Mouse (Mus musculus) hindbrain, embryonic 14.5 days (tissue): ENCODE data around the gene Lxn. TPM values are rescaled to one million over a fixed set of nuclear protein-coding genes. Genes with fewer than 3 reads are reported as not detected.

Experiments used
- ATAC-seq: fragments of 200-750 bp; cut with Nextera tagmentation; 2 replicates; pipeline ENCODE4 v1.8.0; 2017; ENCODE audit warnings: moderate number of reproducible peaks, mild to moderate bottlenecking, moderate TSS enrichment, moderate library complexity; ENCODE audit not compliant: low FRiP score
- DNase-seq: peaks from one replicate; pipeline ENCODE4 v3.0.0-alpha.2; 2015; ENCODE audit warnings: low spot score
- H3K27ac ChIP-seq: fragments of 300-500 bp; sonication (generic); 2 replicates; pipeline ENCODE4 v1.5.1; 2014; ENCODE audit warnings: mild to moderate bottlenecking, moderate library complexity
- H3K27me3 ChIP-seq: fragments of 300-500 bp; sonication (generic); 2 replicates; pipeline ENCODE4 v1.6.1; 2014; ENCODE audit warnings: mild to moderate bottlenecking, low read length, mixed read lengths; ENCODE audit not compliant: control insufficient read depth, insufficient read depth
- H3K36me3 ChIP-seq: fragments of 300-500 bp; sonication (generic); replicated peaks from 2 replicates; pipeline ENCODE4 v1.6.1; 2014; ENCODE audit not compliant: control insufficient read depth, insufficient read depth
- H3K4me1 ChIP-seq: fragments of 300-500 bp; sonication (generic); replicated peaks from 2 replicates; pipeline ENCODE4 v1.6.1; 2014; ENCODE audit warnings: antibody characterized with exemption, low read length, mixed read lengths; ENCODE audit not compliant: control insufficient read depth, insufficient read depth
- H3K4me2 ChIP-seq: fragments of 300-500 bp; sonication (generic); replicated peaks from 2 replicates; pipeline ENCODE4 v1.6.1; 2014; ENCODE audit warnings: mild to moderate bottlenecking, moderate library complexity
- H3K4me3 ChIP-seq: fragments of 300-500 bp; sonication (generic); replicated peaks from 2 replicates; pipeline ENCODE4 v1.5.1; 2014; ENCODE audit warnings: mild to moderate bottlenecking, low read length
- H3K9ac ChIP-seq: fragments of 300-500 bp; sonication (generic); 2 replicates; pipeline ENCODE4 v1.6.1; 2014
- H3K9me3 ChIP-seq: fragments of 300-500 bp; sonication (generic); 2 replicates; pipeline ENCODE4 v1.6.1; 2016; ENCODE audit warnings: low read length; ENCODE audit not compliant: control insufficient read depth
- WGBS: fragments of 180-500 bp; shearing (Covaris S2); extraction: QIAGEN DNeasy Blood & Tissue Kit; methylation state at CpG from one replicate; pipeline ENCODE4 v1.1.7; 2014; 5-methylcytosine and 5-hydroxymethylcytosine counted together
- polyA plus RNA-seq: library from polyadenylated mRNA; unstranded; fragments of >200 nt; fragmentation: Nextera tagmentation; extraction: Ambion mirVana; gene quantifications from 2 replicates; pipeline ENCODE4 v1.2.1, GENCODE M21; 2014

Lxn gene
- polyA plus RNA-seq, 1 experiment from 2014 or later, result 204 TPM

DNA sequence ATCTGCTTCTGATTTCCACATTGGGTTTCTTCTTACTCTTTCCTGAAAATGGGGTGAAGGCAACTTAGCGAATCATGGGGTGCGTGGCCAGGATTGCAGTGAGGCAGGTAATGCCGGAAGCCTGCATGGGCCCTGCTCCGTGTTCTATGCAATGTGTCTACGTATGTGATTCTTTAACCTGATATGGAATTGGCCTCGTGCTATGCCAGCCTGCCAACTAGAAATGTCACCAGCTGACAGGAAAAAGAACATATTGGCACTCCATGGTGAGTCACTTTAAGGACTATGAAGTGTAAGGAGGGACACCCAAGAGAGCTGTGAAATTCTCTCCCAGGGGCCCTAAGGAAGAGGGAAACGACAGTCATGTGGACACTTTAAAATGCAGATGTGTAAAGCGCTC lies 29.4 kb upstream of the Lxn start:
- 90% methylated on average over 8 of the region's 8 CpGs for WGBS
- Histone ChIP-seq H3K27ac (no peak overlapping the region), H3K27me3 (no peaks in the 10 kb centered on the region), H3K36me3 (no peaks in the 10 kb centered on the region), H3K4me2 (no peak overlapping the region), H3K4me3 (no peak overlapping the region), H3K9ac (no peak overlapping the region), H3K4me1 (no peaks in the 10 kb centered on the region), H3K9me3 (no peaks in the 10 kb centered on the region)
- DNase-seq, result no peak
- ATAC-seq, result no peak

DNA sequence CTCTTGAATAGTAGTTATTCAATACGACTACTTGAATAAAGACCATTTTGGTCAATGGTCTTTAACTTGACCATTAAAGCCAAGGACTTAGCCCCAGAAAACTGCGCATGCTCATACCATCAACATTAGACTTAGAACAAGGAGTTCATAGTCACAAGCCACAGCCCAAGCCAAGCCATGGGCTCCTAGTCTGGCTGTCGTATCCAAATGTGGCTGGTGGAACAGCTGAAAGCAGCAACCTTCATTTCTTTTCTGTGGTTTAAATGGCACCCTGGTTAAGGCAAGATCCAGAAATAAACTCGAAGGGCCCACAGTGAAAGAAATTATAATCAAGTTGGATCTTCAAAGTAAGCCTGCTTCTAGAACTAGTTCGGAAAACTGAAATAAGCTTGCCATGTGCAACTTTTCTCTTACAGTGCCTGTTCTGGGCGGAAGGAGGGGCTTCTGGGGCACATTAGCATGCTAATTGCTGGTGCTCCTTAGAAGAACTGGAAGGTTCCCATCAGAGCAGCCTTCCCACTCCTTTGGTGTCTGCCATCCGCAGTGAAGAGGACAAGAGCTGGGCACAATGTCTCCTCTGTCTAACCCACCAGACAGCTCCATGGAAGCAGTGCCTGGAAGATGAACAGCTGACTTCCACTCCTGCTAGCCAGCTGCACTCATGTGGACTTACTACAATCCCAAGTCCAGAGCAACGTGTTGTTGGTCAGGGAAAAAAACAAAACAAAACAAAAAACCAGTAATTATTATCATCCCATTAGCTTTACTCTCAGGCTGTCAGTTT lies 28.6 kb upstream of the Lxn start:
- Histone ChIP-seq H3K36me3 (no peaks in the 10 kb centered on the region), H3K27me3 (no peaks in the 10 kb centered on the region), H3K4me2 (no peak overlapping the region), H3K27ac (no peak overlapping the region), H3K4me1 (no peaks in the 10 kb centered on the region), H3K4me3 (no peak overlapping the region), H3K9ac (no peak overlapping the region), H3K9me3 (no peaks in the 10 kb centered on the region)
- ATAC-seq (no peak), DNase-seq (no peak)
- 83% methylated on average over 8 of the region's 8 CpGs for WGBS

DNA sequence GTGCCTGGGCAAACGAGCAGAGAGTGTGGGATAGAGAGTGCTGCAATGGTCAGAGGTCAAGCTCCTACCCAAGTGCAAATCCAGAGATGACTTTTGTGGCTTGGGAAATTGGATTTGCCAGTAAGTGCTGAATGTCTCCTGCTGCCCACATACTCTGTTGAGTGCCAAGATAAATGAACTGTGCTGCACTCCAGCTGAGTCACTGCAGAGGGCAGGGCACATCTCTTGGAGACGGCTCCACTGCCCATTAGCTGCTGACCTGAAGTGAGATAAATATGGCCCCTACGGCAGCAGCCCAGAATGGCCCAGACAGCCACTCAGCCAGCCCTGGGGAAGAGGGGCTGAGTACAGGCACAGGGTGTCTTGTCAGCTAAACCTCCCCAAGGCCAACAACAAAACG lies 26.4 kb upstream of the Lxn start:
- DNase-seq, result no peak
- no peak overlapping the region for H3K27ac ChIP-seq
- H3K4me2 ChIP-seq, result no peak overlapping the region
- 61% methylated on average over 4 of the region's 4 CpGs for WGBS
- no peaks in the 10 kb centered on the region for H3K27me3 ChIP-seq
- no peaks in the 10 kb centered on the region for H3K4me1 ChIP-seq
- H3K9ac ChIP-seq, result no peak overlapping the region
- H3K36me3 ChIP-seq, result no peaks in the 10 kb centered on the region
- H3K9me3 ChIP-seq, result no peaks in the 10 kb centered on the region
- H3K4me3 ChIP-seq, result no peak overlapping the region
- ATAC-seq, result no peak

DNA sequence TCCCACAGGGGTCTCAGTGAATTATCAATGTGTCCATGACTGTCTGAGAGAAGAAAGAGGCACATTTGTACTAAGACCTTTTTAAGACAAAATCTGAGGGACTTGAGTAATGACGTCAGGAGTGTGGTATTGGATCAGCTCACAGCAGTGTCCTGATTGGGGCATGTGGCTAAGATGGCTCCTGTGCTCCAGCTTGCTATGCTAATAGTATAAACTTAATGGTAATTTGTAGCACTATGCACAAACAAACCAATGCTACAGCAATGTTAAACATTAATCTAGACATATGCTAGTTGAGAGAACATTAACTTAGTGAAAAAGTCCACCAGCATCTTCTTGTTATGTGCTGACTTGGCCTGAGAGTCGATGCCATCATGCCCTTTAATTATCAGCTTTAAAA lies 21.5 kb upstream of the Lxn start:
- DNase-seq, result no peak
- no peak overlapping the region for H3K27ac ChIP-seq
- 89% methylated on average over 2 of the region's 2 CpGs for WGBS
- no peak overlapping the region for H3K9ac ChIP-seq
- no peaks in the 10 kb centered on the region for H3K27me3 ChIP-seq
- no peaks in the 10 kb centered on the region for H3K9me3 ChIP-seq
- no peaks in the 10 kb centered on the region for H3K4me1 ChIP-seq
- no peak for ATAC-seq
- H3K4me2 ChIP-seq, result no peak overlapping the region
- H3K36me3 ChIP-seq, result no peaks in the 10 kb centered on the region
- H3K4me3 ChIP-seq, result no peak overlapping the region

DNA sequence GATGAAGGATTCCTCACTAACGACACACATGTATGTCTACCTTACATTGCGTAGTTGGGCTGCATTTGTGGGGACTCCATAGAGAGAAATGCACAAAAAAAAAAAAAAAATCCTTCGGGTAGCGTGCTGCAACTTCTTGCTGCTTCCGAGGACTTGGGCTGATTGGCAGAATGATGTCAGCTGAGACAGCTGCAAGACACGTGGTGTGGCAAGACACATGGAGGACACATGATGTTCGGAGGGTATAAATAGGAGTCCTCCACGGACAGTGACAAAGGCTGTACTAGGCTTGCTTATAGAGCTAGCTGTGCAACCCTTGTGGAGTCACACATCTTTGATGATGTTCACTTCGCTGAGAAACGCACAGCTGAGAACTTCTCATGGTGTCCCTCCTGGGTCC lies 18.7 kb upstream of the Lxn start:
- Histone ChIP-seq H3K4me3 (no peak overlapping the region), H3K36me3 (no peaks in the 10 kb centered on the region; the same call in 1 of the 2 replicates), H3K27ac (no peak overlapping the region), H3K4me1 (no peaks in the 10 kb centered on the region), H3K27me3 (no peaks in the 10 kb centered on the region), H3K4me2 (no peak overlapping the region), H3K9ac (no peak overlapping the region), H3K9me3 (no peaks in the 10 kb centered on the region)
- 90% methylated on average over 10 of the region's 10 CpGs for WGBS
- ATAC-seq (no peak), DNase-seq (no peak)

DNA sequence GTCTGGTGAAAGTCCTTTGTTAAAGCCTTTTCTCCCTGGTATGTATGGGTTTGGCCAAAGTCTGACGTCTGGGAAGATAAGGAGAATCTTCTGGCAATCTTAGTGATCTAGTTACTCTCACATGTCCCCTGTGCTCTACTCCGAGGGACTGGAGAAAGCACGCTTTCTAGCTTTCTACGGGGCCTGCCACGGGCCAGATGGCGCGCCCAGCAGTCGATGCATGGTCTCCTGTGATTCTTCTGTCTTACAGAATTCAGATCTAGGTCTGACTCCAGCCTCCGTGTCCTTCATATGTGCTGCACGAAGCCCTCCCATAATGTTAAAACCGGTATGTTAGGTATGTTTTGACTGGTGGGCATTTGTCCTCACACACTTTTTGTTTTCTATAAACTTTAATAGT lies 16.1 kb upstream of the Lxn start:
- Histone ChIP-seq H3K4me3 (no peak overlapping the region), H3K4me2 (no peak overlapping the region), H3K27ac (no peak overlapping the region), H3K9me3 (no peaks in the 10 kb centered on the region), H3K4me1 (no peaks in the 10 kb centered on the region), H3K27me3 (no peaks in the 10 kb centered on the region), H3K36me3 (peaks cover 22% of the 10 kb centered on the region), H3K9ac (no peak overlapping the region)
- no peak for ATAC-seq
- no peak for DNase-seq
- WGBS, result 94% methylated on average over 11 of the region's 11 CpGs

DNA sequence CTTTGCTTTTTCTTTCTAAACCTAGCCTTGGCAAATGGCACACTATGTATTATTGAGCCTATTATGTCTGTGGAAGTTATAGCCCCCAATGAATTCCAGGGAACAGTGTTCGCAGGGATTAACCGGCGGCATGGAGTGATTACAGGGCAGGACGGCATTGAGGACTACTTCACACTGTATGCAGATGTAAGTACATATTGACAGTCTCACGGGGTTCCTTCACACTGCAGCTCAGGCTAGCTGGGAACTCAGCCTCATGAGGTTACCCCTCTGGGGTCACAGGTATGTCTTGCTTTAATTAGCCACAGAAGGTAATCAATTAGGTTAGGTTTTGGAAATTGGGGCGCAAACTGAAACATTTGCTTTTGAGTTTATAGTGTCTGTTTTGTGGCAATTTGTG lies 9.7 kb upstream of the Lxn start:
- peaks cover 43% of the 10 kb centered on the region for H3K36me3 ChIP-seq
- H3K27me3 ChIP-seq, result no peaks in the 10 kb centered on the region
- no peaks in the 10 kb centered on the region for H3K4me1 ChIP-seq
- no peaks in the 10 kb centered on the region for H3K9me3 ChIP-seq
- no peak for ATAC-seq
- no peak overlapping the region for H3K4me2 ChIP-seq
- 87% methylated on average over 6 of the region's 6 CpGs for WGBS
- H3K9ac ChIP-seq, result no peak overlapping the region
- DNase-seq, result no peak
- no peak overlapping the region for H3K4me3 ChIP-seq
- H3K27ac ChIP-seq, result no peak overlapping the region

DNA sequence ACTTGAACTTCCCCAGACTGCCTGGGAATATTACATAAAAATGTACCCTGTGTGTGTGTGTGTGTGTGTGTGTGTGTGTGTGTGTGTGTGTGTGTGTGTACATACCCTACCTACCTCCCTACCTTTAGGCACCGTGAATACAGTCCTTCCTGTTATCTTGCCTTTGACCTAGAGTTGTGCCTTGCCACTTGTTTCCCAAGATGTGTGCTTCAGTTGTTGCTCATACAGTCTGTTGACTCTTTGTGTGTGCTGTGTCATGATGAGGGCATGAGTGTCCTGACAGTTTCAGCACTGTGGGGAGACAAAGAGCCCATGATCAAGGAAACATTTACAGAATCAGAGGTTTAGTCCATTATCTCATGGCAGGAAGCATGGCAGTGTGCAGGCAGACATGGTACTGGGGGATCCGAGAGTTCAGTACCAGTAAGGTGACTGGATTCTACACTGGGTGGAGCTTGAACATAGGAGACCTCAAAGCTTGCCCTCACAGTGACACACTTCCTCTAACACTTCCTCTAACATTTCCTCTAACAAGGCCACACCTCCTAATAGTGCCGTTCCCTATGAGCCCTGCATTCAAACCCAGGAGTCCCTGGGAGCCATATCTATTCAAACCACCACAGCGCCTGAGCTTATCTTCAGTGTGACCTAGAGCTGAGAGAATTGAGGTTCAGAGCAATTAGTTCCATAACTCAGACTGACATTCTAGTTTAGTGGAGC lies 7.8 kb upstream of the Lxn start:
- H3K4me1 ChIP-seq, result no peaks in the 10 kb centered on the region
- no peak overlapping the region for H3K9ac ChIP-seq
- no peaks in the 10 kb centered on the region for H3K27me3 ChIP-seq
- H3K4me2 ChIP-seq, result no peak overlapping the region
- DNase-seq (no peak), ATAC-seq (no peak)
- WGBS, result 88% methylated on average over 4 of the region's 4 CpGs
- no peaks in the 10 kb centered on the region for H3K9me3 ChIP-seq
- H3K36me3 ChIP-seq, result peaks cover 47% of the 10 kb centered on the region
- H3K27ac ChIP-seq, result no peak overlapping the region
- H3K4me3 ChIP-seq, result no peak overlapping the region

DNA sequence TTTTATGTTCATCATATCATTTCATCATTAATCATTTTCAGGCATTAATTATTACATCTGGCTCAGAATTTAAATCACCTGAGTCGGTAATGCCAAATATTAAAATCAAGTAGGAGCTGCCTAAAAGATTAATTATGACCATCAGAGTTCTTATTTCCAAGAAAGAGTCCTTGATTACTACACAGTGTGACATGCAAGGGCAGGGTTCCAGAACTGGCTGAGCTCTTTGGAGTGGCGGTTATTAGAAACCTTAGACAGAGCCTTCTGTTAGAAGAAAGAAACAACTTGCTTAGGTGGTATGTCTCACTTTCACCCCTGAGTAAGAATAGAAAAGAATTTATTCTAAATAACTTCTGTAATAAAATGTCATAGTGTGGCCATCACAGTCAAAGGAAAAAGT lies 3.6 kb upstream of the Lxn start:
- H3K4me3 ChIP-seq, result no peak overlapping the region
- H3K36me3 ChIP-seq, result peaks cover 21% of the 10 kb centered on the region
- H3K27ac ChIP-seq, result no peak overlapping the region
- H3K4me1 ChIP-seq, result peaks cover 4% of the 10 kb centered on the region; the same call in 1 of the 2 replicates
- DNase-seq, result no peak
- H3K4me2 ChIP-seq, result no peak overlapping the region
- no peaks in the 10 kb centered on the region for H3K9me3 ChIP-seq
- H3K27me3 ChIP-seq, result no peaks in the 10 kb centered on the region
- WGBS, result 87% methylated on average over 2 of the region's 2 CpGs
- H3K9ac ChIP-seq, result no peak overlapping the region
- no peak for ATAC-seq
